Mouse (Mus musculus) myocyte (in vitro differentiated cells): Measurements from ENCODE around the gene Zfp13. TPM values are rescaled to one million over a fixed set of nuclear protein-coding genes. Genes with fewer than 3 reads are reported as not detected.
"Not testable (repeated sequence)": the region's sequence is repeated elsewhere in the genome, so short reads cannot be mapped to it uniquely, and the experiment has no call there.

Source experiments
- H3K27me3 ChIP-seq: one replicate; pipeline ENCODE4 v1.6.1; 2011; ENCODE audit not compliant: control insufficient read depth, insufficient read depth, insufficient read length
- H3K36me3 ChIP-seq: one replicate; pipeline ENCODE4 v1.6.1; 2011; ENCODE audit not compliant: control insufficient read depth, insufficient read depth
- H3K4me2 ChIP-seq: one replicate; pipeline ENCODE4 v1.6.1; 2011; ENCODE audit warnings: low read depth, control low read depth
- H3K4me3 ChIP-seq: one replicate; pipeline ENCODE4 v1.5.1; 2011; ENCODE audit warnings: mild to moderate bottlenecking, control low read depth, moderate library complexity
- H3K79me2 ChIP-seq: one replicate; pipeline ENCODE4 v1.6.1; 2011; ENCODE audit not compliant: control insufficient read depth, insufficient read depth
- H3ac ChIP-seq: one replicate; pipeline ENCODE4 v1.6.1; 2011; ENCODE audit not compliant: control insufficient read depth, insufficient read length
- CEBPB ChIP-seq: IDR thresholded peaks from 2 replicates; pipeline ENCODE4 v1.6.1; 2011; ENCODE audit warnings: mild to moderate bottlenecking, moderate library complexity; ENCODE audit not compliant: poor library complexity, insufficient read depth, severe bottlenecking
- E2F4 ChIP-seq: IDR thresholded peaks from one replicate; pipeline ENCODE4 v1.6.1; 2011; ENCODE audit warnings: mild to moderate bottlenecking, control low read depth, moderate library complexity; ENCODE audit not compliant: insufficient read depth
- MAX ChIP-seq: IDR thresholded peaks from one replicate; pipeline ENCODE4 v1.6.1; 2011; ENCODE audit warnings: low read depth, mild to moderate bottlenecking, control low read depth
- MYOD1 ChIP-seq, 3 experiments: IDR thresholded peaks; one replicate each; pipeline ENCODE4 v1.6.1; 2011; ENCODE audit warnings: control low read depth in 2 of 3, low read depth in 2 of 3, mild to moderate bottlenecking in 2 of 3, moderate library complexity in 1 of 3; ENCODE audit not compliant: insufficient read length in 2 of 3, control insufficient read depth in 1 of 3
- MYOG ChIP-seq, 3 experiments: IDR thresholded peaks; one replicate each; pipeline ENCODE4 v1.6.1; 2011; ENCODE audit warnings: control low read depth in 2 of 3, low read depth in 2 of 3, mild to moderate bottlenecking in 2 of 3; ENCODE audit not compliant: insufficient read length in 2 of 3, control insufficient read depth in 1 of 3, insufficient read depth in 1 of 3
- POLR2A ChIP-seq: IDR thresholded peaks from one replicate; pipeline ENCODE4 v1.6.1; 2011; ENCODE audit warnings: low read depth, mild to moderate bottlenecking, control low read depth, moderate library complexity; ENCODE audit not compliant: insufficient read length
- POLR2AphosphoS2 ChIP-seq: IDR thresholded peaks from one replicate; pipeline ENCODE4 v1.6.1; 2011; ENCODE audit warnings: low read depth, control low read depth; ENCODE audit not compliant: insufficient read length
- REST ChIP-seq: IDR thresholded peaks from one replicate; pipeline ENCODE4 v1.6.1; 2011; ENCODE audit warnings: mild to moderate bottlenecking, control low read depth, moderate library complexity; ENCODE audit not compliant: insufficient read depth, insufficient read length
- SRF ChIP-seq: IDR thresholded peaks from one replicate; pipeline ENCODE4 v1.6.1; 2011; ENCODE audit warnings: low read depth; ENCODE audit not compliant: control insufficient read depth, insufficient read length
- TCF12 ChIP-seq: IDR thresholded peaks from one replicate; pipeline ENCODE4 v1.6.1; 2011; ENCODE audit warnings: mild to moderate bottlenecking, control low read depth; ENCODE audit not compliant: poor library complexity, insufficient read depth, severe bottlenecking
- TCF3 ChIP-seq: IDR thresholded peaks from one replicate; pipeline ENCODE4 v1.6.1; 2011; ENCODE audit warnings: low read depth, control low read depth; ENCODE audit not compliant: insufficient read length
- USF1 ChIP-seq: IDR thresholded peaks from one replicate; pipeline ENCODE4 v1.6.1; 2011; ENCODE audit warnings: low read depth, mild to moderate bottlenecking, control low read depth, moderate library complexity
- polyA plus RNA-seq: library from polyadenylated mRNA; unstranded; fragments of >200 nt; fragmentation: generic; extraction: Trizol; gene quantifications from one replicate; pipeline ENCODE4 v1.2.1, GENCODE M21; 2012; ENCODE audit warnings: missing spikeins

Zfp13 gene
- polyA plus RNA-seq, 1 experiment = 5.1 TPM

GRCm38 (mm10) chr17:23601836-23602585 is 2.7 kb upstream of the Zfp13 start:
- H3K79me2 ChIP-seq = no peaks in the 10 kb centered on the region
- H3K4me3 ChIP-seq = no peak overlapping the region
- H3K27me3 ChIP-seq = no peaks in the 10 kb centered on the region
- H3ac ChIP-seq = no peak overlapping the region
- TF ChIP-seq USF1 (no peak), REST (no peak), TCF12 (no peak), POLR2A (no peak), CEBPB (no peak), MYOG (IDR thresholded peaks at IDR 0.05; ENCODE audit: control insufficient read depth in 1 of 3, insufficient read depth in 1 of 3, insufficient read length in 2 of 3, low read depth in 2 of 3) (no peak), E2F4 (no peak), MYOD1 (IDR thresholded peaks at IDR 0.05; ENCODE audit: control insufficient read depth in 1 of 3, insufficient read length in 2 of 3, low read depth in 2 of 3) (no peak), SRF (no peak), MAX (no peak), POLR2AphosphoS2 (no peak), TCF3 (no peak)
- H3K4me2 ChIP-seq = no peak overlapping the region
- H3K36me3 ChIP-seq = no peaks in the 10 kb centered on the region

- no peak for TF ChIP-seq SRF
- no peak within 1 kb of the TSS for H3ac ChIP-seq
- H3K27me3 ChIP-seq = no peaks in the 10 kb centered on the region
- no peaks in the 10 kb centered on the region for H3K36me3 ChIP-seq
- peak within 1 kb of the TSS; percentile 98 for H3K4me2 ChIP-seq
- no peaks in the 10 kb centered on the region for H3K79me2 ChIP-seq
- peak within 1 kb of the TSS; percentile 32 for H3K4me3 ChIP-seq
Observed at GRCm38 (mm10) chr17:23600641-23601622, 1.6 kb upstream of the Zfp13 start, which contains the start of gene Zscan10. Zscan10 (plus strand) TSS chr17:23600856.

GRCm38 (mm10) chr17:23599605-23600063 is 347 bp upstream of the Zfp13 start:
- no peaks in the 10 kb centered on the region for H3K36me3 ChIP-seq
- H3ac ChIP-seq = no peak overlapping the region
- H3K4me3 ChIP-seq = peak overlapping the region; percentile 32
- H3K4me2 ChIP-seq = peak overlapping the region; percentile 98
- H3K27me3 ChIP-seq = no peaks in the 10 kb centered on the region
- no peaks in the 10 kb centered on the region for H3K79me2 ChIP-seq
- TF ChIP-seq E2F4 = no peak
- TF ChIP-seq CEBPB = no peak
- TF ChIP-seq TCF12 = no peak
- TF ChIP-seq REST = no peak
- no peak for TF ChIP-seq USF1
- no peak for TF ChIP-seq SRF
- TF ChIP-seq MAX = no peak
- TF ChIP-seq POLR2AphosphoS2 = no peak
- no peak for TF ChIP-seq MYOG (IDR thresholded peaks at IDR 0.05; ENCODE audit: control insufficient read depth in 1 of 3, insufficient read depth in 1 of 3, insufficient read length in 2 of 3, low read depth in 2 of 3)
- no peak for TF ChIP-seq POLR2A
- TF ChIP-seq MYOD1 (IDR thresholded peaks at IDR 0.05; ENCODE audit: control insufficient read depth in 1 of 3, insufficient read length in 2 of 3, low read depth in 2 of 3) = no peak
- TF ChIP-seq TCF3 = no peak

GRCm38 (mm10) chr17:23595139-23595538 is 4.1 kb downstream of the Zfp13 start:
- H3K4me3 ChIP-seq, H3K4me2 ChIP-seq, H3K27me3 ChIP-seq, H3K36me3 ChIP-seq, H3ac ChIP-seq, H3K79me2 ChIP-seq: not testable (repeated sequence)

- Histone ChIP-seq H3K4me2 (peak overlapping the region; percentile 87), H3ac (no peak overlapping the region), H3K4me3 (peak overlapping the region; percentile 24), H3K36me3 (no peaks in the 10 kb centered on the region), H3K79me2 (no peaks in the 10 kb centered on the region), H3K27me3 (no peaks in the 10 kb centered on the region)
- TF ChIP-seq POLR2AphosphoS2 (no peak), TCF12 (no peak), SRF (no peak), TCF3 (no peak), CEBPB (no peak), USF1 (no peak)
Observed at GRCm38 (mm10) chr17:23592926-23593300, 6.4 kb downstream of the Zfp13 start.
